Mouse (Mus musculus) CH12.LX (cell line): ENCODE data around the gene Clstn1. TPM values are rescaled to one million over a fixed set of nuclear protein-coding genes. Genes with fewer than 3 reads are reported as not detected.

Source experiments
- DNase-seq: peaks from one replicate; pipeline ENCODE4 v3.0.0-alpha.2; 2013; ENCODE audit errors: extremely low read depth
- H3K27ac ChIP-seq: 2 replicates; pipeline ENCODE4 v1.5.1; 2012; ENCODE audit warnings: low read depth, mild to moderate bottlenecking, control low read depth, moderate library complexity; ENCODE audit not compliant: insufficient read depth
- H3K27me3 ChIP-seq: replicated peaks from 2 replicates; pipeline ENCODE3; 2012; ENCODE audit warnings: inconsistent platforms
- H3K36me3 ChIP-seq, 2 experiments: replicated peaks in 1 of 2; 2 replicates each; pipeline versions ENCODE3 to v1.6.1; 2012; ENCODE audit warnings: inconsistent platforms in 1 of 2, low read length in 1 of 2, mild to moderate bottlenecking in 1 of 2, mixed read lengths in 1 of 2, moderate library complexity in 1 of 2; ENCODE audit not compliant: control insufficient read depth in 1 of 2, insufficient read depth in 1 of 2
- H3K4me1 ChIP-seq, 2 experiments: 2 replicates each; pipeline ENCODE4 v1.6.1; 2012; ENCODE audit warnings: inconsistent platforms in 1 of 2, moderate library complexity in 1 of 2; ENCODE audit not compliant: insufficient read depth in 2 of 2, control insufficient read depth in 1 of 2
- H3K4me2 ChIP-seq: 2 replicates; pipeline ENCODE4 v1.6.1; 2012; ENCODE audit warnings: low read depth, mild to moderate bottlenecking, control low read depth; ENCODE audit not compliant: poor library complexity, insufficient read depth, severe bottlenecking
- H3K4me3 ChIP-seq, 3 experiments: fragments of 150-350 bp in 1 of 3; sonication (generic) in 1 of 3; replicated peaks in 1 of 3; 2 replicates each; pipeline versions ENCODE3 to v1.5.1; 2011 to 2012; ENCODE audit warnings: low read depth in 2 of 3, low read length in 2 of 3, mild to moderate bottlenecking in 2 of 3, moderate library complexity in 2 of 3, control low read depth in 1 of 3, improper control_type of control experiment in 1 of 3, inconsistent platforms in 1 of 3, mixed read lengths in 1 of 3; ENCODE audit not compliant: poor library complexity in 1 of 3
- H3K79me2 ChIP-seq: replicated peaks from 2 replicates; pipeline ENCODE4 v1.6.1; 2012; ENCODE audit warnings: mild to moderate bottlenecking, moderate library complexity; ENCODE audit not compliant: control insufficient read depth, poor library complexity, insufficient read depth, severe bottlenecking; ENCODE audit errors: extremely low read depth
- H3K9ac ChIP-seq: 2 replicates; pipeline ENCODE4 v1.6.1; 2012; ENCODE audit warnings: low read depth, mild to moderate bottlenecking, control low read depth, moderate library complexity; ENCODE audit not compliant: insufficient read depth
- H3K9me3 ChIP-seq: replicated peaks from 2 replicates; pipeline ENCODE3; 2012; ENCODE audit warnings: low read length, inconsistent platforms, mixed read lengths
- BHLHE40 ChIP-seq: IDR thresholded peaks from 2 replicates; pipeline ENCODE4 v1.6.1; 2011; ENCODE audit warnings: mild to moderate bottlenecking, low read depth, low read length, improper control_type of control experiment
- CHD1 ChIP-seq: IDR thresholded peaks from 2 replicates; pipeline ENCODE4 v1.6.1; 2012; ENCODE audit warnings: low read depth, low read length, improper control_type of control experiment, inconsistent platforms
- ELF1 ChIP-seq: IDR thresholded peaks from 2 replicates; pipeline ENCODE4 v1.6.1; 2014; ENCODE audit warnings: low read depth, mild to moderate bottlenecking, inconsistent platforms, low read length, improper control_type of control experiment
- EP300 ChIP-seq: IDR thresholded peaks from 2 replicates; pipeline ENCODE4 v1.6.1; 2011; ENCODE audit warnings: low read length, improper control_type of control experiment
- HCFC1 ChIP-seq: IDR thresholded peaks from 2 replicates; pipeline ENCODE4 v1.6.1; 2012; ENCODE audit warnings: low read depth, mild to moderate bottlenecking, inconsistent platforms, low read length, improper control_type of control experiment
- IRF4 ChIP-seq: IDR thresholded peaks from 2 replicates; pipeline ENCODE4 v1.6.1; 2014; ENCODE audit warnings: low read depth, mild to moderate bottlenecking, inconsistent platforms, low read length, improper control_type of control experiment
- JUND ChIP-seq: conservative IDR thresholded peaks from 2 replicates; pipeline ENCODE4 v1.6.1; 2011; ENCODE audit warnings: low read depth, low read length, improper control_type of control experiment
- KAT2A ChIP-seq: IDR thresholded peaks from 2 replicates; pipeline ENCODE4 v1.6.1; 2012; ENCODE audit warnings: low read length, improper control_type of control experiment, inconsistent platforms; ENCODE audit not compliant: insufficient replicate concordance
- MAX ChIP-seq: IDR thresholded peaks from 2 replicates; pipeline ENCODE4 v1.6.1; 2011; ENCODE audit warnings: low read length, improper control_type of control experiment
- MAZ ChIP-seq: IDR thresholded peaks from 2 replicates; pipeline ENCODE4 v1.6.1; 2012; ENCODE audit warnings: low read depth, mild to moderate bottlenecking, inconsistent platforms, low read length, improper control_type of control experiment, moderate library complexity
- MEF2A ChIP-seq: IDR thresholded peaks from 2 replicates; pipeline ENCODE4 v1.6.1; 2014; ENCODE audit warnings: low read depth, mild to moderate bottlenecking, inconsistent platforms, low read length, improper control_type of control experiment, borderline replicate concordance
- MYC ChIP-seq: IDR thresholded peaks from 2 replicates; pipeline ENCODE4 v1.6.1; 2011; ENCODE audit warnings: low read depth, mild to moderate bottlenecking, improper control_type of control experiment, low read length
- NELFE ChIP-seq: IDR thresholded peaks from 2 replicates; pipeline ENCODE4 v1.6.1; 2011; ENCODE audit warnings: low read depth, low read length, improper control_type of control experiment
- NRF1 ChIP-seq: IDR thresholded peaks from 2 replicates; pipeline ENCODE4 v1.6.1; 2014; ENCODE audit warnings: low read depth, mild to moderate bottlenecking, inconsistent platforms, low read length, improper control_type of control experiment, moderate library complexity
- POLR2A ChIP-seq: IDR thresholded peaks from 2 replicates; pipeline ENCODE4 v1.6.1; 2011; ENCODE audit warnings: low read depth, mild to moderate bottlenecking, improper control_type of control experiment, low read length
- RAD21 ChIP-seq: IDR thresholded peaks from 2 replicates; pipeline ENCODE4 v1.6.1; 2011; ENCODE audit warnings: low read depth, mild to moderate bottlenecking, low read length, improper control_type of control experiment, moderate library complexity
- RCOR1 ChIP-seq: conservative IDR thresholded peaks from 2 replicates; pipeline ENCODE4 v1.6.1; 2012; ENCODE audit warnings: low read depth, mild to moderate bottlenecking, inconsistent platforms, low read length, improper control_type of control experiment
- TBP ChIP-seq: conservative IDR thresholded peaks from 2 replicates; pipeline ENCODE4 v1.6.1; 2011; ENCODE audit warnings: low read depth, low read length, improper control_type of control experiment
- dilution Hi-C: fragments of 300-500 bp; cut with MboI; formaldehyde crosslinking; loops from 2 replicates; pipeline ENCODE4 v1.14.3; 2020; ENCODE audit warnings: low sequenced_read_pairs; ENCODE audit not compliant: extremely low pct_unique_long_range_greater_than_20kb, extremely low pct_ligation_motif_present
- in situ Hi-C: fragments of 300-500 bp; cut with MboI; formaldehyde crosslinking; loops from 3 replicates; pipeline ENCODE4 v1.14.3; 2019; ENCODE audit warnings: low sequenced_read_pairs, low pct_ligation_motif_present, low pct_unique_long_range_greater_than_20kb, mixed read lengths
- polyA plus RNA-seq: library from polyadenylated mRNA; unstranded; fragments of >175 nt; gene quantifications from 2 replicates; pipeline ENCODE4 v1.2.1, GENCODE M21; 2012; ENCODE audit warnings: low read depth; ENCODE audit not compliant: insufficient read length
- total RNA-seq, 2 experiments: library from RNA; depleted of rRNA; stranded (reverse); fragments of 300-350 nt in 1 of 2; fragments of >200 nt in 1 of 2; gene quantifications; 2 replicates each; pipeline ENCODE4 v1.2.3; 2012 to 2014

The Clstn1 gene
- total RNA-seq (2012; rRNA removed) (51.4 and 53.1 TPM in 2 replicates), total RNA-seq (2014; rRNA removed) (26.4 and 27.7 TPM in 2 replicates), polyA plus RNA-seq (35.2 and 36.9 TPM in 2 replicates)

GRCm38 (mm10) chr4:149586044-149586782 is at the start of gene Clstn1:
Gene Clstn1 (plus strand): TSS chr4:149586468.
- Histone ChIP-seq H3K27ac (no peak within 1 kb of the TSS), H3K4me2 (peak within 1 kb of the TSS; percentile 63), H3K36me3 (no peaks in the 10 kb centered on the region), H3K4me1 (peaks cover 15% of the 10 kb centered on the region in 2 experiments), H3K79me2 (peaks cover 10% of the 10 kb centered on the region), H3K27me3 (peaks cover 30% of the 10 kb centered on the region), H3K4me3 (peak within 1 kb of the TSS; percentile 68 to 81 (median 70))
- in situ Hi-C loops (no loop called here), dilution Hi-C loops (no loop called here)
- peak; percentile 37 for DNase-seq
- TF ChIP-seq HCFC1 (no peak), POLR2A (peak; percentile 43; the same call in 1 of the 2 replicates), NRF1 (peak; percentile 30), KAT2A (no peak), IRF4 (no peak), ELF1 (0 out of 2 replicates have a peak, but pooled peaks have one; percentile 19), MAX (no peak; the same call in 1 of the 2 replicates), CHD1 (no peak)
- TF ChIP-seq, all 38 proteins: peak for 3
- Histone ChIP-seq H3K9ac (peak within 1 kb of the TSS; percentile 70), H3K9me3 (no peaks in the 10 kb centered on the region)

GRCm38 (mm10) chr4:149539441-149539840 is 46.8 kb upstream of the Clstn1 start:
- H3K9me3 ChIP-seq: no peaks in the 10 kb centered on the region
- no peak overlapping the region for H3K9ac ChIP-seq
- no peak overlapping the region for H3K27ac ChIP-seq
- no peaks in the 10 kb centered on the region for H3K27me3 ChIP-seq
- TF ChIP-seq MEF2A: no peak
- no peak for TF ChIP-seq NELFE
- no peak for TF ChIP-seq EP300
- TF ChIP-seq MYC: no peak
- no peak for TF ChIP-seq RAD21
- TF ChIP-seq RCOR1: no peak
- no peak for TF ChIP-seq MAZ
- no peak for TF ChIP-seq TBP
- no peak for TF ChIP-seq BHLHE40
- TF ChIP-seq JUND: no peak
- no peak overlapping the region for H3K4me2 ChIP-seq
- no peaks in the 10 kb centered on the region for H3K4me1 ChIP-seq
- no peaks in the 10 kb centered on the region for H3K36me3 ChIP-seq
- no peaks in the 10 kb centered on the region for H3K79me2 ChIP-seq
- dilution Hi-C loops (no loop called here), in situ Hi-C loops (no loop called here)
- DNase-seq: no peak
- H3K4me3 ChIP-seq: no peak overlapping the region
